Mouse (Mus musculus): ENCODE results near the gene 1700023F06Rik. TPM values are rescaled to one million over a fixed set of nuclear protein-coding genes. Genes with fewer than 3 reads are reported as not detected.

The 1700023F06Rik gene
- polyA plus RNA-seq, 1 experiment: not detected

GRCm38 (mm10) chr11:103218517-103218901 lies 10.2 kb upstream of the 1700023F06Rik start:
- DNase-seq (ENCODE audit: low read depth in 1 of 2, low spot score in 2 of 2): no peak
- Histone ChIP-seq H3K4me3 (ENCODE audit: extremely low read depth, insufficient read depth, insufficient read length) (peak overlapping the region; percentile 64; the same call in 1 of the 2 replicates), H3K27ac (ENCODE audit: insufficient read depth, low read length) (no peak overlapping the region), H3K27me3 (ENCODE audit: control insufficient read depth, insufficient read depth, low read length) (no peaks in the 10 kb centered on the region), H3K36me3 (ENCODE audit: control insufficient read depth, insufficient read depth, low read length) (peaks cover 15% of the 10 kb centered on the region), H3K4me1 (ENCODE audit: control insufficient read depth, insufficient read depth, insufficient read length) (peaks cover 5% of the 10 kb centered on the region; the same call in 1 of the 2 replicates)
- TF ChIP-seq POLR2A (IDR thresholded peaks at IDR 0.05; ENCODE audit: low read depth, low read length) (no peak), CTCF (IDR thresholded peaks at IDR 0.05; ENCODE audit: extremely low read depth, insufficient read depth, insufficient read length, insufficient replicate concordance) (no peak)
- WGBS: 21% methylated on average over 6 of the region's 6 CpGs

- Histone ChIP-seq H3K4me3 (ENCODE audit: extremely low read depth, insufficient read depth, insufficient read length) (peak within 1 kb of the TSS; percentile 64), H3K36me3 (ENCODE audit: control insufficient read depth, insufficient read depth, low read length) (peaks cover 13% of the 10 kb centered on the region), H3K27ac (ENCODE audit: insufficient read depth, low read length) (no peak within 1 kb of the TSS), H3K4me1 (ENCODE audit: control insufficient read depth, insufficient read depth, insufficient read length) (peaks cover 5% of the 10 kb centered on the region; the same call in 1 of the 2 replicates), H3K27me3 (ENCODE audit: control insufficient read depth, insufficient read depth, low read length) (no peaks in the 10 kb centered on the region)
- TF ChIP-seq POLR2A (IDR thresholded peaks at IDR 0.05; ENCODE audit: low read depth, low read length) (no peak), CTCF (IDR thresholded peaks at IDR 0.05; ENCODE audit: extremely low read depth, insufficient read depth, insufficient read length, insufficient replicate concordance) (no peak)
- 1% methylated on average over 45 of the region's 45 CpGs for WGBS
- DNase-seq (ENCODE audit: low read depth in 1 of 2, low spot score in 2 of 2): peak; percentile 46 to 52
Observed at GRCm38 (mm10) chr11:103217790-103218516, 9.6 kb upstream of the 1700023F06Rik start, which contains the start of gene Spata32. TSS of gene Spata32 (minus strand) at chr11:103218432.

DNA sequence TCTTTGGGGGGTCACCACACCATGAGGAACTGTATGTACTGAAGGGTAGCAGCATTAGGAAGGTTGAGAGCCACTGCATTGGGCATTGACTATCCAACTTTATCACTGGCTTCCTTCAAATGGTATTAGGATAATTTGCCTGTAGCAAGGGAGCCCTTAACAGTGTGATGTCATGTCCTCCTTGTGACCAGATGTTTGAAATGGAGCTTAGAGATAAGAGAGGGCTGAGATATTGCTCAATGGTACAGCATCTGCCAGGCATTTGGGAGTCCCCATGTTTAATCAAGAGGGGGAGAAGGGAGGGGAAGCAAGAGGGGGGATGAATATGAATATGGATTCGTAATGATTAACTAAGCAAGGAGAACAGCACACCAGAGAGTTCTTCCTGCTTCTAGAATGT lies 7.0 kb upstream of the 1700023F06Rik start:
- no peaks in the 10 kb centered on the region for H3K27me3 ChIP-seq (ENCODE audit: control insufficient read depth, insufficient read depth, low read length)
- peaks cover under 1% of the 10 kb centered on the region; the same call in 1 of the 2 replicates for H3K36me3 ChIP-seq (ENCODE audit: control insufficient read depth, insufficient read depth, low read length)
- TF ChIP-seq POLR2A (IDR thresholded peaks at IDR 0.05; ENCODE audit: low read depth, low read length): no peak
- no peak for TF ChIP-seq CTCF (IDR thresholded peaks at IDR 0.05; ENCODE audit: extremely low read depth, insufficient read depth, insufficient read length, insufficient replicate concordance)
- no peak for DNase-seq (ENCODE audit: low read depth in 1 of 2, low spot score in 2 of 2)
- H3K27ac ChIP-seq (ENCODE audit: insufficient read depth, low read length): no peak overlapping the region
- WGBS: 70% methylated on average over 1 of the region's 1 CpGs
- H3K4me1 ChIP-seq (ENCODE audit: control insufficient read depth, insufficient read depth, insufficient read length): peaks cover 5% of the 10 kb centered on the region; the same call in 1 of the 2 replicates
- no peak overlapping the region for H3K4me3 ChIP-seq (ENCODE audit: extremely low read depth, insufficient read depth, insufficient read length)

GRCm38 (mm10) chr11:103213712-103214111 lies 5.4 kb upstream of the 1700023F06Rik start:
- no peaks in the 10 kb centered on the region for H3K36me3 ChIP-seq (ENCODE audit: control insufficient read depth, insufficient read depth, low read length)
- WGBS: 86% methylated on average over 5 of the region's 5 CpGs
- H3K27ac ChIP-seq (ENCODE audit: insufficient read depth, low read length): no peak overlapping the region
- TF ChIP-seq CTCF (IDR thresholded peaks at IDR 0.05; ENCODE audit: extremely low read depth, insufficient read depth, insufficient read length, insufficient replicate concordance) (no peak), POLR2A (IDR thresholded peaks at IDR 0.05; ENCODE audit: low read depth, low read length) (no peak)
- H3K4me1 ChIP-seq (ENCODE audit: control insufficient read depth, insufficient read depth, insufficient read length): peaks cover 5% of the 10 kb centered on the region; the same call in 1 of the 2 replicates
- no peak for DNase-seq (ENCODE audit: low read depth in 1 of 2, low spot score in 2 of 2)
- H3K27me3 ChIP-seq (ENCODE audit: control insufficient read depth, insufficient read depth, low read length): no peaks in the 10 kb centered on the region
- H3K4me3 ChIP-seq (ENCODE audit: extremely low read depth, insufficient read depth, insufficient read length): no peak overlapping the region

DNA sequence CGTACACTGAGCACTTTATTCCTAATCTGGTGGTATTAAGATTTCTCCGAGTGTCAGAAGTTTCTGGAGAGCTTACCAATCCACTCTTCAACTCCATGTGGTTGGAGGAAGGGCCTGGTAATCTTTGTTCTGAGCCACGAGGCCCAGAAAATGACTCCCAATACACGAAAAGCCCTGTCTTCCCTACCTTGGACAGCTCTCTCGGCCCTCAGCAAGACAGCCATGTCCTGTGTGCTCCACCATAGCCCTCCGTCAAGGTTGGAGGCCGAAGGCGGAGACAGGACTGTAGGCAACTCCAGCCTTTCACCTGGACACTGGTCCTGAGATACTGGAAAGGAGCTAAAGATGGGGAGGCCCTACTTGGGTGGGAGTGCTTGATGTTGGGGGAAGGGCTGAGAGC lies 1.9 kb upstream of the 1700023F06Rik start:
- 80% methylated on average over 8 of the region's 8 CpGs for WGBS
- Histone ChIP-seq H3K27me3 (ENCODE audit: control insufficient read depth, insufficient read depth, low read length) (no peaks in the 10 kb centered on the region), H3K36me3 (ENCODE audit: control insufficient read depth, insufficient read depth, low read length) (no peaks in the 10 kb centered on the region), H3K4me3 (ENCODE audit: extremely low read depth, insufficient read depth, insufficient read length) (no peak overlapping the region), H3K27ac (ENCODE audit: insufficient read depth, low read length) (no peak overlapping the region), H3K4me1 (ENCODE audit: control insufficient read depth, insufficient read depth, insufficient read length) (no peaks in the 10 kb centered on the region)
- DNase-seq (ENCODE audit: low read depth in 1 of 2, low spot score in 2 of 2): no peak
- no peak for TF ChIP-seq CTCF (IDR thresholded peaks at IDR 0.05; ENCODE audit: extremely low read depth, insufficient read depth, insufficient read length, insufficient replicate concordance)
- no peak for TF ChIP-seq POLR2A (IDR thresholded peaks at IDR 0.05; ENCODE audit: low read depth, low read length)

GRCm38 (mm10) chr11:103206203-103206602 lies 2.2 kb downstream of the 1700023F06Rik start:
- no peaks in the 10 kb centered on the region for H3K36me3 ChIP-seq (ENCODE audit: control insufficient read depth, insufficient read depth, low read length)
- no peaks in the 10 kb centered on the region for H3K4me1 ChIP-seq (ENCODE audit: control insufficient read depth, insufficient read depth, insufficient read length)
- H3K27me3 ChIP-seq (ENCODE audit: control insufficient read depth, insufficient read depth, low read length): no peaks in the 10 kb centered on the region
- no peak overlapping the region for H3K4me3 ChIP-seq (ENCODE audit: extremely low read depth, insufficient read depth, insufficient read length)
- TF ChIP-seq POLR2A (IDR thresholded peaks at IDR 0.05; ENCODE audit: low read depth, low read length): no peak
- TF ChIP-seq CTCF (IDR thresholded peaks at IDR 0.05; ENCODE audit: extremely low read depth, insufficient read depth, insufficient read length, insufficient replicate concordance): no peak
- H3K27ac ChIP-seq (ENCODE audit: insufficient read depth, low read length): no peak overlapping the region
- WGBS: 88% methylated on average over 6 of the region's 6 CpGs
- DNase-seq (ENCODE audit: low read depth in 1 of 2, low spot score in 2 of 2): no peak

- Histone ChIP-seq H3K27me3 (ENCODE audit: control insufficient read depth, insufficient read depth, low read length) (no peaks in the 10 kb centered on the region), H3K4me1 (ENCODE audit: control insufficient read depth, insufficient read depth, insufficient read length) (no peaks in the 10 kb centered on the region), H3K27ac (ENCODE audit: insufficient read depth, low read length) (no peak overlapping the region), H3K4me3 (ENCODE audit: extremely low read depth, insufficient read depth, insufficient read length) (no peak overlapping the region), H3K36me3 (ENCODE audit: control insufficient read depth, insufficient read depth, low read length) (peaks cover 18% of the 10 kb centered on the region)
- TF ChIP-seq POLR2A (IDR thresholded peaks at IDR 0.05; ENCODE audit: low read depth, low read length) (no peak), CTCF (IDR thresholded peaks at IDR 0.05; ENCODE audit: extremely low read depth, insufficient read depth, insufficient read length, insufficient replicate concordance) (no peak)
- no peak for DNase-seq (ENCODE audit: low read depth in 1 of 2, low spot score in 2 of 2)
Observed at GRCm38 (mm10) chr11:103202376-103202775, 6.0 kb downstream of the 1700023F06Rik start.

All from spleen, adult 2 months (tissue).